Mouse (Mus musculus): ENCODE data around the gene Tbl3.

GRCm38 (mm10) chr17:24752415-24753394 is 45.2 kb upstream of the Tbl3 start, which contains the start of gene Hs3st6:
- TF ChIP-seq CTCF (IDR thresholded peaks at IDR 0.05; ENCODE audit: borderline replicate concordance, insufficient read depth, low read length) (no peak), POLR2A (IDR thresholded peaks at IDR 0.05; ENCODE audit: low read depth, low read length) (no peak)

Data from embryonic fibroblast, embryonic 13.5 days (primary cell).